Mouse (Mus musculus): ENCODE measurements around the gene Itpr2. TPM values are rescaled to one million over a fixed set of nuclear protein-coding genes. Genes with fewer than 3 reads are reported as not detected.

Itpr2 gene
- polyA plus RNA-seq, 1 experiment from 2014 or later = 10.2 TPM

DNA sequence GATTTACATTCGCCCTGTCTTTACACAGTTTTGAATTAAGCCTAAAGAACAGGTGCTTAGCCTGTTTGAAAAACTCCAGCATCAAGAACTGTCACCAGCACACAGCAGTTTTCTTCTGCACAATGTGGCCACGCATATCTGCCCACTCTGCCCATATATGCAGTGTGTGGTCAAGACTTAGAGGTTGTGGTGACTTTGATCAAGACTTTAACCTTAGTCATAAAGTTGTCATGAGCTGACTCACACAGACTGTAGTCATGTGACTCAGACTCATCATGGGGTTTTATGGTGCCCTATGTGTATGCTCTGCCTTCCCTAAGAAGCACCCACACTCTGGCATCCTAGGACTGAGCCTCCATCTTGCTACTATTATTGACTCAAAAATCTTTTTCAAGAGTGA, 316.5 kb downstream of the Itpr2 start:
- no peak overlapping the region for H3K4me3 ChIP-seq
- no peak for ATAC-seq (ENCODE audit: low FRiP score, low read depth)
- WGBS = 88% methylated on average over 2 of the region's 2 CpGs
- no peaks in the 10 kb centered on the region for H3K36me3 ChIP-seq
- no peaks in the 10 kb centered on the region for H3K9me3 ChIP-seq
- peaks cover 27% of the 10 kb centered on the region for H3K4me1 ChIP-seq
- no peak overlapping the region for H3K27ac ChIP-seq
- no peaks in the 10 kb centered on the region for H3K27me3 ChIP-seq
- no peak overlapping the region for H3K9ac ChIP-seq
- no peak overlapping the region for H3K4me2 ChIP-seq (replicated peaks)

DNA sequence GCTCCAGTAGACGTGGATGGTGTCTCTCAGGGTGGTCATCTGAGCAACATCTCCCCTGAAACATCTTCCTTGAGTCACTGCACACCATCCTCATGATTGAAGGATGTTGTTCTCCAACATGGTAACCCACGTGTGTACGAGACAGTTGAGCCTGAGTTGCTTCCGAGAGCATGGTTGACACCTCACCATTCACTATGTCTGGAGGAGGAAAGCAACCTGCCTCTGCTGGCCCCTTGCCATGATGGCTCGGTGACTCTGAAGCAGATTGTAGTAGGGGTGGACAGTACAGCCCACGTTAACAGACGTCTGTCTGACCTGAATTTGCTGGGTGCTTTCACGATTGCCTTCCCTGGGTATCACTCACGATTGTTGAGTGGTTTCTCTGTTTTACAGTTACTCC, 317.3 kb downstream of the Itpr2 start:
- Histone ChIP-seq H3K4me2 (replicated peaks) (no peak overlapping the region), H3K36me3 (no peaks in the 10 kb centered on the region), H3K27me3 (no peaks in the 10 kb centered on the region), H3K27ac (no peak overlapping the region), H3K4me1 (peaks cover 19% of the 10 kb centered on the region), H3K9me3 (no peaks in the 10 kb centered on the region), H3K4me3 (no peak overlapping the region), H3K9ac (no peak overlapping the region)
- 91% methylated on average over 9 of the region's 9 CpGs for WGBS
- ATAC-seq (ENCODE audit: low FRiP score, low read depth) = no peak

DNA sequence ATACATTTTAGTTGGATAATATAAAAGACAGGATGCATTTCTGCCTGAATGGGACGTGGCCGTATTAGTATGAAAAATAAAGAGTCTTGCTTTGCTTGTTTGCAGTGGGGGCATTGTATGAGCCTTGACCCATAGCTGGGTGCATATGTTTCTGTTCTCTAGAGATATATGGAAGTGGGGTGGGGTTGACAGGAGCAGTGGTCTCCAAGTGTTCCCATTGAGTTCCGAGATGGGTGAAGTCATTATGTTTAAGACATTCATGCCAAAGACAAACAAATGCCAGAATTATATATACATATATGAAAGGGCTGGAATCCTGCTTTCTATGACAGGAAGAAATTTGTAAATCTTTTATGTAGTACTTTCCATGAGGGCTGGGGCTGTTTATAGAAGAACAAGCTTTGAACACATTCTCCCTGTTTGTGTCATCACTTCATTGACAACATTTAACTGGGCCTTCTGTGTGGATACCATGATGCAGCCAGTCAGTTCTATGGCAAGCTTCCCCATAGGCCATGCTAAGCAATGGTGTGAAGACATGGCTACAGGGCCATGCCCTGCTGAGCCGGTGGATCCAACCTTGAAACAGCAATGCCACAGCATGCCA, 327.3 kb downstream of the Itpr2 start:
- Histone ChIP-seq H3K9me3 (no peaks in the 10 kb centered on the region), H3K4me2 (replicated peaks) (no peak overlapping the region), H3K27me3 (no peaks in the 10 kb centered on the region), H3K9ac (no peak overlapping the region), H3K27ac (no peak overlapping the region), H3K36me3 (no peaks in the 10 kb centered on the region), H3K4me1 (0 out of 2 replicates have a peak, but pooled peaks cover 4% of the 10 kb centered on the region), H3K4me3 (no peak overlapping the region)
- WGBS = 95% methylated on average over 4 of the region's 4 CpGs
- no peak for ATAC-seq (ENCODE audit: low FRiP score, low read depth)

DNA sequence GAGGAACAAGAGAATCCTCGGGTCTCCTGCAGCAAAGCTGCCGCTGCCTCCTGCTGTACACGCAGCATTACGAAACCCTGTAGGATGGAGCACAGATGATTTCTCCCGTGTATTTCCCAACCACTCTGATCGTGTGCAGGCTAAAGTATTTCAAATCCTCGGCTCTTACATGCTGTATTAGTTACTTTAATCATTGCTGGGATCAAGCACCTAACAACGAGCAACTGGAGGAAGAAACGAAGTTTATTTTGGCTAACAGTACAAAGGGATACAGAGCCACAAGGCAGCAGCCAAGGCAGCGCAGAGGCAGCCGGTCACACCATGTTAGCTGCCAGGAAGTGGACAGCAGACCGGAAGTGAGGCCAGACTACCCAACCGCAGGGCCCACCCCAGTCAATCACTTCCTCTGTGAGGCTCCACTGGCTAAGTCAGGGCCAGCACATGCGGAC, 331.4 kb downstream of the Itpr2 start:
- Histone ChIP-seq H3K27ac (no peak overlapping the region), H3K4me2 (replicated peaks) (no peak overlapping the region), H3K27me3 (no peaks in the 10 kb centered on the region), H3K9ac (no peak overlapping the region), H3K36me3 (no peaks in the 10 kb centered on the region), H3K4me1 (0 out of 2 replicates have a peak, but pooled peaks cover 3% of the 10 kb centered on the region), H3K9me3 (no peaks in the 10 kb centered on the region), H3K4me3 (no peak overlapping the region)
- WGBS = 70% methylated on average over 14 of the region's 14 CpGs
- no peak for ATAC-seq (ENCODE audit: low FRiP score, low read depth)

DNA sequence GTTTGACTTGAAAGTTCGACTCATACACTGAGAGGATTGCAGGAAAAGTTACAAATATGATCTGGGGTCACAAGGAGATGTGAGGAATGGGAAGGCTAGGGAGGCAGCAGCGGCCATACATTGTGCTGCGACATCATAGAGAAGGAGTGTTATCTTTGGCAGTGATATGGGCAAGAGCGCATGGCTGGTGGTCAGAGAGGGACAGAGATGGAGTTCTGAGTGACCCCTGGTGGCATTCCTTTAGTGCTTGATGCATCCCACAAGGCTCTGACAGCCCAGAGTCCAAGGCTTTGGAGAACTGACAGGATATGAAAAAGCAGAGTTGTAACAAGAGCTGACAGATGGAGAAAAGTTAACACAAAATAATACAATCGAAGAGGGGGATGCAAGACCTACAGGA, 334.8 kb downstream of the Itpr2 start:
- no peak overlapping the region for H3K4me2 ChIP-seq (replicated peaks)
- WGBS = 87% methylated on average over 5 of the region's 5 CpGs
- no peak for ATAC-seq (ENCODE audit: low FRiP score, low read depth)

DNA sequence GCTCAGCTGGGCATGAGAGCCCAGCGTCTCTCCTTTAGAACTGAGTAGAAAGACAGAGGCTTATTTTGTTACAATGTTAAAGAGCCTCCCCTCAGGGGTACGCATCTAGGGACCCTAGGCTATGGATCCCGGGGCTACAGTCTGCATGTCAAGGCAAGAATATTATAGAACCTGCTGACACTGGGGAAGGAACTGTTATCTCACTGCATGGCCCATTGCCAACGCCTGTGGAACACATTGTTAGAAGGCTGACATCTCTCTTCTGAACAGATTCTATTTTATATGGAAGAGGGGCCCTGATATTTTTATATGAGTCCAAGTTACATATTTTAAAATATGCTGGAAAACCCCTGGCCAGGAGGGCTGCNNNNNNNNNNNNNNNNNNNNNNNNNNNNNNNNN, 342.4 kb downstream of the Itpr2 start:
- Histone ChIP-seq H3K4me1 (peaks cover 10% of the 10 kb centered on the region; the same call in 1 of the 2 replicates), H3K27me3 (no peaks in the 10 kb centered on the region), H3K9ac (no peak overlapping the region), H3K4me2 (replicated peaks) (no peak overlapping the region), H3K36me3 (no peaks in the 10 kb centered on the region), H3K9me3 (no peaks in the 10 kb centered on the region), H3K4me3 (no peak overlapping the region), H3K27ac (no peak overlapping the region)
- no peak for ATAC-seq (ENCODE audit: low FRiP score, low read depth)
- WGBS = 72% methylated on average over 4 of the region's 4 CpGs

More for the DNA sequence above, 334.8 kb downstream of the Itpr2 start:
- Histone ChIP-seq H3K4me1 (0 out of 2 replicates have a peak, but pooled peaks cover 3% of the 10 kb centered on the region), H3K36me3 (no peaks in the 10 kb centered on the region), H3K27me3 (no peaks in the 10 kb centered on the region), H3K4me3 (no peak overlapping the region), H3K9ac (no peak overlapping the region), H3K9me3 (no peaks in the 10 kb centered on the region), H3K27ac (no peak overlapping the region)

DNA sequence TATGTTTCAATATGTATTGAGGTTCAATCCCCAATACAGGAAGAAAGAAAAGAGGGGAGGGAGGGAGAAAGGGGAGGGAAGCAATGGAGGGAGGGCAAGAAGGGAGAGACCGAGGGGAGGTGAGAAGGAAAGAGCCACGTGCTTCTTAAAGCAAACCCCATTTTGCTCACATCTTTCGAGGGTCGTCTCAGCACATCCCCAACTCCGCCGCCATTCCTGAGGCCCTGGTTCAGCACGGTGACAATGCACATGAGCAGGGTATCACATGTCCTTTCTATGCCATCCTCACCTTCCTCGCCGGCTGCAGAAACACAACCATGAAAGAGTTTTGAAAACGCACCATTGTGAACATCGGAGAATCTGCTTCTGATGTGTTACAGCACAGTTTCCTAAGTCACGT, 343.3 kb downstream of the Itpr2 start:
- no peak overlapping the region for H3K27ac ChIP-seq
- no peaks in the 10 kb centered on the region for H3K27me3 ChIP-seq
- no peak for ATAC-seq (ENCODE audit: low FRiP score, low read depth)
- WGBS = 96% methylated on average over 12 of the region's 12 CpGs
- H3K4me3 ChIP-seq = no peak overlapping the region
- no peak overlapping the region for H3K9ac ChIP-seq
- no peak overlapping the region for H3K4me2 ChIP-seq (replicated peaks)
- peaks cover 10% of the 10 kb centered on the region; the same call in 1 of the 2 replicates for H3K4me1 ChIP-seq
- no peaks in the 10 kb centered on the region for H3K9me3 ChIP-seq
- H3K36me3 ChIP-seq = no peaks in the 10 kb centered on the region

DNA sequence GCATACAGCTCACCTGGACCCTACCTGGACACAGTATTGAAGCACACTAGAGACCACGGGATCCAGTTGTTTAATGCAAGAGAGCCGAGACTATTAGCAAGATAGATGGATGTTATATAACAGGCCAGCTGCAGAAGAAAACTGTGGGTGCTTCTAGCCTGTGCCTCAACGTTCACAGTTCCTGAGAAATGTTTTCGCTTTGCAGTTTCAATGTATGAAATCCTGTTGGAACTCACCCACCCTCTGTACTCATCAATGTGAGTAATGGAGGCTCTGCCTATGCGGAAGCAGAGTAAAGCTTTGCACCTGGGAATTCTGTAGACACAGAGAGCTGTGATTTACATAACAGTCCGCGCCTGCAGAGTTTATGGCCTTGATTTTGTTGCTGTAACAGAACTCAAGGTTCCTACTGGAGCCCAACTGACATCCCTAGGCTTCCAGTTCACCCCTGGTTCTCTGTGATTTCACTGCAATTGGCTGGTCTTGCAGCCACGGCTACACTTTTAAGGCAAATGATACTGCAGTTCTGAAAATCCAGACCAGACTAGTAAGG, 344.0 kb downstream of the Itpr2 start:
- peaks cover 10% of the 10 kb centered on the region; the same call in 1 of the 2 replicates for H3K4me1 ChIP-seq
- no peaks in the 10 kb centered on the region for H3K27me3 ChIP-seq
- no peaks in the 10 kb centered on the region for H3K36me3 ChIP-seq
- H3K27ac ChIP-seq = no peak overlapping the region
- H3K9me3 ChIP-seq = no peaks in the 10 kb centered on the region
- H3K4me3 ChIP-seq = no peak overlapping the region
- no peak overlapping the region for H3K9ac ChIP-seq
- H3K4me2 ChIP-seq (replicated peaks) = no peak overlapping the region
- ATAC-seq (ENCODE audit: low FRiP score, low read depth) = no peak
- 62% methylated on average over 8 of the region's 8 CpGs for WGBS

DNA sequence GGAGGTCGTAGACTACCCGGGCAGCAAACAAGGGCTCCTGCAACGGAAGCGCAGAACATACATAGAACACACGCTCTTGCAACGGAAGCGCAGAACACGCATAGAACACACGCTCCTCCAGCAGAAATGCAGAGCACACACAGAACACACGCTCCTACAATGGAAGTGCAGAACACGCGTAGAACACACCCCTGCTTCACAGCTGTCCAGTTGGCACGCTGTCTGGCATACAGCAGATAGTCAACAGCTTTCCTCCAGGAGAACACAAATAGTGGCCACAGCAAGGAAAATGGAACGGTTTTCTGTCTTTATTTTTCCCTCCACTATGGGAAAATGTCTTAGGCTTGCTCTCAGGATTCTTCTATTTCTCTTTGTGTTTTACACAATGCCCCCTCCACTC, 344.9 kb downstream of the Itpr2 start:
- Histone ChIP-seq H3K4me2 (replicated peaks) (no peak overlapping the region), H3K27me3 (no peaks in the 10 kb centered on the region), H3K9ac (no peak overlapping the region), H3K4me3 (no peak overlapping the region), H3K27ac (no peak overlapping the region), H3K36me3 (no peaks in the 10 kb centered on the region), H3K9me3 (no peaks in the 10 kb centered on the region), H3K4me1 (peaks cover 10% of the 10 kb centered on the region; the same call in 1 of the 2 replicates)
- no peak for ATAC-seq (ENCODE audit: low FRiP score, low read depth)
- WGBS = 97% methylated on average over 14 of the region's 14 CpGs

DNA sequence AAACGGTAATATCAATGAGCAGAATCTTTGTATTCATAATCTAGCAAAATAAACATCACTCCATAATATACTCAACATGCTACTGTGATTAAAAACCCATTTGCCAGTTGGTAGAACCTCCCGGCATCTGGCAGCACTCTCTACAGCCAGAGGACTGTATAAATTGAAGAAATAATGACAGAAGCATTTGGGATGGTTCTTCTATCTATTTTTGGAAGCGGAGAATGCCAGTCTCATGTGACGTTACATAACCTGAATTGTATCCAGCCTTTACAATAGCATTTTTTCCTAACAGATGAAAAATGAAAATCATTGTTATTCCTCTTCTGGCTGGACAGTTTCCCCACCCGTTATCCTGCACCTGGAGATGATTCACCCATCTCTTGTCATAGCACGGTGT, 345.5 kb downstream of the Itpr2 start:
- H3K9ac ChIP-seq = no peak overlapping the region
- H3K27me3 ChIP-seq = no peaks in the 10 kb centered on the region
- no peak overlapping the region for H3K4me3 ChIP-seq
- H3K27ac ChIP-seq = no peak overlapping the region
- ATAC-seq (ENCODE audit: low FRiP score, low read depth) = no peak
- peaks cover 10% of the 10 kb centered on the region; the same call in 1 of the 2 replicates for H3K4me1 ChIP-seq
- H3K4me2 ChIP-seq (replicated peaks) = no peak overlapping the region
- no peaks in the 10 kb centered on the region for H3K36me3 ChIP-seq
- WGBS = 83% methylated on average over 6 of the region's 6 CpGs
- H3K9me3 ChIP-seq = no peaks in the 10 kb centered on the region

DNA sequence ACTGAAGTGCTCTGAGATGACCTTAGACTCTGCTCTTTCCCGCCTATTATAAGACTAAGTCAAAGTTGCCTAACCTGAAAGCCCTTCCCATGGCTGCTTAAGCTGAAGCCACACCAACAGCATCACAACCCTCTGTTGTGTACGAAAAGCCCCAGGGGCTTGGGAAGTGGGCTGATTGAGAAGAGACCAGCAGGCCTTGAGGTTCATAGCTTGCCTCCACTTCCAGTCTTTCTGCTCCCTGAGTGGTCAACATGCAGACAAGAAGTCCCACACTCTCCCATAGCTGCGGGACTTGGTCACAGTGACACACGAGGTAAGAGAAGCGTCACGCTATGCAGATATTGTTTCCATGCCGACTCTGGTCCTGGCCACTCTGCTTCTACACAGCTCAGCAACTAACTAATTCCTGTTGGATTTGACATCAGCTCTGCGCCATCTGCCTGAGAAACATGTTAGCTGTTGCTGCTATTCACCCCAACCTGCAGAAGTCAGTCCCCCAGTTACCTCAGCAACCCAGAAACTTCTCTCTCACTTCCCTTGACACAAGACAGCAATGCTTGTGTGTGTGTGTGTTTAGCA, 346.8 kb downstream of the Itpr2 start:
- no peaks in the 10 kb centered on the region for H3K27me3 ChIP-seq
- no peaks in the 10 kb centered on the region for H3K36me3 ChIP-seq
- H3K27ac ChIP-seq = no peak overlapping the region
- peaks cover 8% of the 10 kb centered on the region; the same call in 1 of the 2 replicates for H3K4me1 ChIP-seq
- H3K9me3 ChIP-seq = no peaks in the 10 kb centered on the region
- ATAC-seq (ENCODE audit: low FRiP score, low read depth) = no peak
- H3K4me3 ChIP-seq = no peak overlapping the region
- no peak overlapping the region for H3K9ac ChIP-seq
- no peak overlapping the region for H3K4me2 ChIP-seq (replicated peaks)
- WGBS = 81% methylated on average over 8 of the region's 8 CpGs

DNA sequence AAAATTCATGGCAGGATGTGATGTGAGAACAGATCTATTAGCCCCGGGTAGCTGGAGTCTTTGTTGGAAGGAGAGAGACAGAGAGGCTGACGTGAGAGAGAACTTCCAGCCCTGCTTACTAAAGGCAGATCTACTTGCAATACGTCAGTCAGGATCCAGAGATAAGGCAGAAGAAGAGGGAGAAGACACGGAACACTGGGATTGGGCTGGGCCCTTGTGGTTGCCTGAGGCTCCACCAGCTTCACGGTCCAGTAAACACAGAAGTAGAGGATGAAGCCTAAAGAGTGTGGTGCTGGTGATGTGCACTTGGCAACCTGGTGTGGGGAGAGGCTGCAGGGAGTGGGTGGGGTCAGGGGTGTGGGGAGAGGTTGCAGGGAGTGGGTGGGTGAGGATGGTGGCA, 349.2 kb downstream of the Itpr2 start:
- no peaks in the 10 kb centered on the region for H3K9me3 ChIP-seq
- ATAC-seq (ENCODE audit: low FRiP score, low read depth) = no peak
- no peaks in the 10 kb centered on the region for H3K4me1 ChIP-seq
- WGBS = 65% methylated on average over 5 of the region's 5 CpGs
- no peak overlapping the region for H3K9ac ChIP-seq
- H3K4me2 ChIP-seq (replicated peaks) = no peak overlapping the region
- no peaks in the 10 kb centered on the region for H3K27me3 ChIP-seq
- no peak overlapping the region for H3K27ac ChIP-seq
- H3K36me3 ChIP-seq = no peaks in the 10 kb centered on the region
- no peak overlapping the region for H3K4me3 ChIP-seq

Measured in limb, embryonic 13.5 days (tissue).